Mouse (Mus musculus): ENCODE measurements at regions not wholly inside any gene's neighbourhood (a gene's known extent, or its start where the extent isn't known, plus 50 kb on each side); places are given as distances from the start of the nearest gene placed in this dataset.

DNA sequence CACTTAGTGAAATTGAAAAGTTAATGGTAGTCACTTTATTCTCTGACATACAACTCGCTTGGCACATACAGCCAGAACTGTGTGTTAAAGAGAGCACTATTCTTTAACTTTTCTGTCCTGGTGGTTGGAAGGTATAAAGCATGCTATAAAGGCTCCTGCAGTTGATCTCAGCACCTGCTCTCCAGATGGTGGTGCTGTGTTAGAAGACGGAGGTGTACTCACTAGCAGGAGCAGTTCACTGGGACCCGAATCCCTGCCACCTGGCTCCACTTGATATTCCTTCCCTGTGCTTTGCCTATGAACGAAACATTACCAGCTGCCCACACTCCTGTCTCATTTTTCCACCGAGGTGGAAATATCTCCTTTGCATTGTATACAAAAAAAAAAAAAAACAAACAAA is 373.2 kb upstream of the Adamts16 start:
- in situ Hi-C loops (cut with MboI; ENCODE audit: low pct_ligation_motif_present, low pct_unique_long_range_greater_than_20kb, low sequenced_read_pairs), result no loop called here

GRCm38 (mm10) chr13:71211363-71211762 is 369.8 kb upstream of the Adamts16 start:
- no peaks in the 10 kb centered on the region for H3K27me3 ChIP-seq (replicated peaks)
- peaks cover 0 to 11% of the 10 kb centered on the region in 2 experiments; a peak in 2 of 4 replicates for H3K4me1 ChIP-seq (ENCODE audit: control insufficient read depth in 1 of 2, insufficient read depth in 2 of 2)
- H3K27ac ChIP-seq (ENCODE audit: insufficient read depth, low read depth), result no peak overlapping the region
- H3K36me3 ChIP-seq (replicated peaks in 1 of 2; ENCODE audit: control insufficient read depth in 1 of 2, insufficient read depth in 1 of 2, low read length in 1 of 2), result no peaks in the 10 kb centered on the region
- no peak overlapping the region for H3K9ac ChIP-seq (ENCODE audit: insufficient read depth, low read depth)
- TF ChIP-seq ZKSCAN1 (IDR thresholded peaks at IDR 0.05; ENCODE audit: borderline replicate concordance, low read depth, low read length) (no peak), MXI1 (IDR thresholded peaks at IDR 0.05; ENCODE audit: low read depth, low read length) (no peak), GABPA (IDR thresholded peaks at IDR 0.05; ENCODE audit: insufficient replicate concordance, low read depth, low read length) (no peak), JUND (conservative IDR thresholded peaks at IDR 0.05; ENCODE audit: low read depth, low read length) (no peak), SMC3 (IDR thresholded peaks at IDR 0.05; ENCODE audit: low read depth, low read length) (no peak), USF2 (conservative IDR thresholded peaks at IDR 0.05; ENCODE audit: low read depth, low read length) (no peak), ZNF384 (IDR thresholded peaks at IDR 0.05; ENCODE audit: low read depth, low read length) (no peak), NELFE (IDR thresholded peaks at IDR 0.05; ENCODE audit: low read depth, low read length) (no peak), MEF2A (IDR thresholded peaks at IDR 0.05; ENCODE audit: borderline replicate concordance, low read depth, low read length) (no peak), CHD2 (IDR thresholded peaks at IDR 0.05; ENCODE audit: low read length) (no peak), CHD1 (IDR thresholded peaks at IDR 0.05; ENCODE audit: low read depth, low read length) (no peak), IRF4 (IDR thresholded peaks at IDR 0.05; ENCODE audit: low read depth, low read length) (no peak), TBP (conservative IDR thresholded peaks at IDR 0.05; ENCODE audit: low read depth, low read length) (no peak), USF1 (IDR thresholded peaks at IDR 0.05; ENCODE audit: low read depth, low read length) (no peak), BHLHE40 (IDR thresholded peaks at IDR 0.05; ENCODE audit: low read depth, low read length) (no peak), POLR2A (IDR thresholded peaks at IDR 0.05; ENCODE audit: low read depth, low read length) (no peak)
- H3K9me3 ChIP-seq (replicated peaks; ENCODE audit: low read length), result no peaks in the 10 kb centered on the region
- H3K4me3 ChIP-seq (replicated peaks in 1 of 3; ENCODE audit: low read depth in 2 of 3, low read length in 2 of 3, poor library complexity in 1 of 3), result no peak overlapping the region
- dilution Hi-C loops (cut with MboI; ENCODE audit: extremely low pct_ligation_motif_present, extremely low pct_unique_long_range_greater_than_20kb, low sequenced_read_pairs) (no loop called here), in situ Hi-C loops (cut with MboI; ENCODE audit: low pct_ligation_motif_present, low pct_unique_long_range_greater_than_20kb, low sequenced_read_pairs) (no loop called here)
- no peak overlapping the region for H3K4me2 ChIP-seq (ENCODE audit: insufficient read depth, low read depth, poor library complexity, severe bottlenecking)
- H3K79me2 ChIP-seq (replicated peaks; ENCODE audit: control insufficient read depth, extremely low read depth, insufficient read depth, poor library complexity, severe bottlenecking), result no peaks in the 10 kb centered on the region
- DNase-seq (ENCODE audit: extremely low read depth), result no peak

More for the DNA sequence above, 373.2 kb upstream of the Adamts16 start:
- H3K36me3 ChIP-seq (replicated peaks in 1 of 2; ENCODE audit: control insufficient read depth in 1 of 2, insufficient read depth in 1 of 2, low read length in 1 of 2), result no peaks in the 10 kb centered on the region
- DNase-seq (ENCODE audit: extremely low read depth), result peak; percentile 17
- H3K4me1 ChIP-seq (ENCODE audit: control insufficient read depth in 1 of 2, insufficient read depth in 2 of 2), result peaks cover 0 to 6% of the 10 kb centered on the region in 2 experiments; a peak in 1 of 4 replicates
- no peaks in the 10 kb centered on the region for H3K79me2 ChIP-seq (replicated peaks; ENCODE audit: control insufficient read depth, extremely low read depth, insufficient read depth, poor library complexity, severe bottlenecking)
- no peak overlapping the region for H3K27ac ChIP-seq (ENCODE audit: insufficient read depth, low read depth)
- dilution Hi-C loops (cut with MboI; ENCODE audit: extremely low pct_ligation_motif_present, extremely low pct_unique_long_range_greater_than_20kb, low sequenced_read_pairs), result no loop called here
- H3K4me2 ChIP-seq (ENCODE audit: insufficient read depth, low read depth, poor library complexity, severe bottlenecking), result no peak overlapping the region
- no peaks in the 10 kb centered on the region for H3K9me3 ChIP-seq (replicated peaks; ENCODE audit: low read length)
- no peak for TF ChIP-seq MEF2A (IDR thresholded peaks at IDR 0.05; ENCODE audit: borderline replicate concordance, low read depth, low read length)
- peak in 1 of 2 experiments; percentile 42; a peak in 2 of 4 replicates for TF ChIP-seq CTCF (conservative IDR thresholded peaks at IDR 0.05 in 1 of 2, IDR thresholded peaks at IDR 0.05 in 1 of 2; ENCODE audit: low read depth in 2 of 2, low read length in 2 of 2)
- no peaks in the 10 kb centered on the region for H3K27me3 ChIP-seq (replicated peaks)
- no peak overlapping the region for H3K4me3 ChIP-seq (replicated peaks in 1 of 3; ENCODE audit: low read depth in 2 of 3, low read length in 2 of 3, poor library complexity in 1 of 3)
- no peak overlapping the region for H3K9ac ChIP-seq (ENCODE audit: insufficient read depth, low read depth)

All from CH12.LX (cell line).